Mouse (Mus musculus): ENCODE results near the gene Sart3.

The Sart3 gene

GRCm38 (mm10) chr5:113765641-113766526, 6.4 kb downstream of the Sart3 start:
- DNase-seq (ENCODE audit: low spot score), result no peak

DNA sequence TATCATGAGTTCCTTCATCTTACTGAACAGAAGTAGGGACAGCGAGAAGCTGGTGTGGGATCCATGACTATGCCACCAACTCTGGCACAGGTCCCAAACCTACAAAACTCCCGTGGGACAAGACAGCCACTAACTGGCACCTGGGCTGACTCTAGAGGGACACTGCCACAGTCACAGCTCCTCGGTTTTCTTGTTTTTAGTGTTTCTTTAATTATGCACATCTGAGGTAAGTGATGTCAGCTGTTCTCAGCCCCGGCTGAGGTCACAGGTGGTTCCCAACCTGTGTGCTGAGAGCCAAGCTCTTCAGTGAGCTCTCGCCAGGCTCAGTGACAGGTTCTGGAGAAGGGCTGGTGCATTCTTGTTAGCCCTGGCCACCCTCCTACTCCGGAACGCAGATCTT, 7.9 kb downstream of the Sart3 start:
- DNase-seq (ENCODE audit: low spot score), result no peak

DNA sequence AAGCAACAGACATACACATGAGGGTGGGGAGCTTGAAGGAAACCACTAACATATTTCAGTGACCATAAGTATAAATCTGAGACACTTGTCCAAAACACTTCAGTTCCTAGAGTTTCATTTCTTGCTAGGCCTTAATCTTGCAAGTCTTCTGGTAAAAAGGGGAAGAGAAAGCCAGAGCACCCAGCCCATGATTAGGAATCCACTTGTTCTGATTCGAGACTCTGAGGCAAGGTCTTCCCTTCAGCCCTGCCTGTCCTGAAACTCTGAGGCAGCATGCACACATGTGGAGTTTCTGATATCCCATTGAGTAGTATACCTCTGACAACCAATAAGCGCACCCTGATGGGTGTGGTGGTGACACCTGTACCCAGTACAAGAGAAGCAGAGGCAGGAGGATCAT, 10.7 kb downstream of the Sart3 start:
- no peak for DNase-seq (ENCODE audit: low spot score)

- no peak for DNase-seq (ENCODE audit: low spot score)
These were observed 16.8 kb downstream of the Sart3 start for GRCm38 (mm10) chr5:113755347-113756030.

- DNase-seq (ENCODE audit: low spot score), result no peak
These were observed 20.7 kb downstream of the Sart3 start for GRCm38 (mm10) chr5:113751521-113752157.

DNA sequence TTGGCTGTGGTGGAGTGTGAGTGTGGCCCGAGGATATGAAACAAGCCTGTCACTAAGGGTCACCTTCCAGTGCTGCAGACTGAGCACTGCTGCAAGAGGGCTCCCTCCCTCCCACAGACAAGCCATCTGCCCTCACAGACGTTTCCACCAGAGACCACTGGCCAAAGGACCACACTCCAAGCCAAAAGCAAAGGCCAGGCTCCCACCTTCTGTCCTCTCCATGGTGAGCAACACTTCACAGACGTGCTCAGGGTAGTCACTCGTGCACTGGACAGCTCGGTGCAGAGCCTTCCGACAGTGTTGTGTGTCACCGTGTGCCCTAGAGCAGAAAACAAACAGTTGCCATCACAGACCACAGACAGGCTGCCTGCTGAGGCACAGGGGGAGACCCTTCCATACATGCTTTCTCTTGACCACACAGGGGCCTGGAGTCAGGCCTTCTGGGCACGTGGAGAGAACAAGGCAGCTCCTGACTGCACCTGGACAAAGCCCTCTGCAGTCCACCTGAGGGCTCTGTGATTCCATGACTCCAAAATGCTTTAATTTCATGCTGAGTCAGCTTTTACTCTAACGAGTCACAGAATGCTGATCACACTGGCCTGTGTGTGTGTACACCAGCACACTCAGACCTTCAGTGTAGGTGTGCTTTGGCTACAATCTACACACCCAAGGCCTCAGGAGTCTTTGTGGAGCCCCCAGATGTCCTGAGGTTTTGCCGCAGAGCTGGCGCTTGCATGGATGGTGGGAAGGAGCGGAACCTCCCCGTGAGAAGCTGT, 23.6 kb downstream of the Sart3 start:
- no peak for DNase-seq (ENCODE audit: low spot score)

DNA sequence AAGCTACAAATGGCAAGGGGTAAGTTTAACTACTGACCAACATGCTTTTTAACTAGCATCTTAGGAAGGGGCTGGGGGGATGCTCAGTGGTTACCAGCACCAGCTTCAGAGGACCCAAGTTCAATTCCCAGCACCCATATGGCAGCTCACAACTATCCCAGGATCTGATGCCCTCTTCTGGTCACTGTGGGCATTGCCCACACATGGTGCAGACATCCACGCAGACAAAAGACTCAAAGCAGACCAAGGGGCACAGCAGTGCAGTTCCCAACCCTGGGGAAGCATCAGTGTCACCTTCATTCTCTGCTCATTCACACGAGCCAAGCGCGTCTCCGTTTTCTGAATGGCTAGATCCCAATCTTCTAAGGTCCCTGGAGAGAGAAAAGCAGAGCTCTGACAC, 24.7 kb downstream of the Sart3 start:
- DNase-seq (ENCODE audit: low spot score), result no peak

DNA sequence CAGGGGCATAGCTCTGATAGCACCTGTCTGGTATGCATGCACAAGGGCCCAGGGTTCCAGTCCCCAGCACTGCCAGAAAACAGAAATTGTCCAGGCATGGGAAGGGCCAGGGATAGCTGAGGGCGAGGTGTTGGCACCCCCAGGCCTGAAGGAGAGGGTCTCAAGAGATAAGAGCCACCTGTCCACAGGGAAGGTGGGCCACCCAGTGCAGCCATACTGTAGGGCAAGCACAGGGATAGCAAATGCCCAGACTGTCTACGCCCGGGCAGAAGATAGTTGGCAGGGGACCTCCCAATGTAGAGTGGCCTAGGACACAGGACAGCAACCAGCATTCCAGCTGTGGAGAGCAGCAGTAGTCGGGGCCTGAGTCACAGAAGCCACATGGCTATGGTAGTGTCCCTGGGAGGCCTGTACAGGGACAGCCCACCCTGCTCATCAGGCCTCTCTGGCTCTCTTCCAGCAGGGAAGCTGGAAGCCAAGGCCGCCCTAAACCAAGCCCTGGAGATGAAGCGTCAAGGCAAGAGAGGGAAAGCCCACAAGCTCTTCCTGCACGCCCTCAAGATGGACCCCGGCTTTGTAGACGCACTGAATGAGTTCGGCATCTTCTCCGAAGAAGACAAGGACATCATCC, 34.6 kb downstream of the Sart3 start:
- no peak for DNase-seq (ENCODE audit: low spot score)

GRCm38 (mm10) chr5:113736522-113737164, 35.7 kb downstream of the Sart3 start:
- DNase-seq (ENCODE audit: low spot score), result no peak

DNA sequence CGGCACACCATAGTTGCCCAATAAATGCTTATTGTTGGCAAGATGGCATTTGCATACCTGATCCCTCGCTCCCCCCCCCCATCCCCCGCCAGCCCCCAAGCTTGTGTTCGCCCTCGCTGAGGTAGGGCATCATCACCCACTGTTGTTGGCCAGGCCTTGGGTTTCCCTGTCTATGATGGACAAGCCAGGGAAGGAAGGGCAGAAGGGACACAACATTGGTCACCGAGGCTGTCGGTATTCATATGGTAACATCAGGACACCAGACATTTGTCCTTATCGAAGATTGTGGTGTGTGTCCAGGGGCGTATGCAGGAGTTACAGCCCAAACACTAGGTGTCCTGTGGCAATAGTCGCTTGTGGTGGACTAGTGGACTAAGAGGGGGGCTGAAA, 36.2 kb downstream of the Sart3 start:
- DNase-seq (ENCODE audit: low spot score), result no peak

GRCm38 (mm10) chr5:113735345-113736112, 36.8 kb downstream of the Sart3 start, which contains the start of gene Ficd:
Gene Ficd, plus strand, starts transcription at chr5:113735803.
- peak; percentile 100 for DNase-seq (ENCODE audit: low spot score)

GRCm38 (mm10) chr5:113735023-113735344, 37.3 kb downstream of the Sart3 start:
- DNase-seq (ENCODE audit: low spot score), result no peak

DNA sequence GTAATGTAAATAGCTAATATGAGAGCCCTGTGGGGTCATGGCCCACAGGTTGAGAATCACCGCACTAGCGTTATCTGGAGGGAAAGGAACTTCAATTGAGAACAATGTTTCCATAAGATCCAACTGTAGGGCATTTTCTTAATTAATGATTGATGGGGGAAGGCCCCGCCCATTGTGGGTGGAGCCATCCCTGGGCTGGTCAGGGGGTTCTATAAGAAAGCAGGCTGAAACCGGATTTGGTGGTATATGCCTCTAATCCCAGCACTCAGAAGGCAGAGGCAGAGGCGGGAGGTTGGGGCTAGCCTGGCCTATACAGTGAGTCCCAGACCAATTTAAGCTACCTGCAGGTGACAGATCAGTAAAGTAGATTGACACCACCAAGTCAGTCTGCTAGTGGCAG, 37.9 kb downstream of the Sart3 start:
- DNase-seq (ENCODE audit: low spot score), result no peak

GRCm38 (mm10) chr5:113732182-113732581, 40.1 kb downstream of the Sart3 start:
- peak; percentile 75 for DNase-seq (ENCODE audit: low spot score)

- no peak for DNase-seq (ENCODE audit: low spot score)
These were observed 41.1 kb downstream of the Sart3 start for GRCm38 (mm10) chr5:113731174-113731573.

DNA sequence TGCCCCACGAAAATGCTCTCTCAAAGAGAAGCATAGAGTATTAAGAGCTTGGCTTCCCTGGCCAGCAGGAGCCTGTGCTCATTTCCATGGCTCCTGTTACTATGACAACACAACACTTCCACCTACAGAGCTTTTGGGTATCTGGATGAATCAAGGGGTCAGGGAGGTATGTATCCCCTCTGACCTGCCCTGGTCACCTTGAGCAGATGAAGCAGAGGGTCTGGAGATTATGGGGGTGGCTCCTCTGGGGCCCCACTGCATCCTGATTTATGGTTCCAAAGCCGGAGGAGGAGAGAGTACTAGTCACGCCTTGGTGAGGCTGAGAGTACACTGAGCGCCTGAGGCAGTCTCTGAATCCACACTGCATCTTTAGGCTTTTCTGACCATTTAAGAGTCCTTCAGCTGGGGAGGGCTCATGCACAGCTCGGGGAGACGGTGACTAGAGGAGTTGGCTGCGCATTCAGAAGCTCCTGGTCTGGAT, 41.6 kb downstream of the Sart3 start:
- DNase-seq (ENCODE audit: low spot score), result peak; percentile 30

GRCm38 (mm10) chr5:113728691-113729090, 43.6 kb downstream of the Sart3 start:
- no peak for DNase-seq (ENCODE audit: low spot score)

- DNase-seq (ENCODE audit: low spot score), result no peak
These were observed 44.3 kb downstream of the Sart3 start for GRCm38 (mm10) chr5:113728011-113728410.

DNA sequence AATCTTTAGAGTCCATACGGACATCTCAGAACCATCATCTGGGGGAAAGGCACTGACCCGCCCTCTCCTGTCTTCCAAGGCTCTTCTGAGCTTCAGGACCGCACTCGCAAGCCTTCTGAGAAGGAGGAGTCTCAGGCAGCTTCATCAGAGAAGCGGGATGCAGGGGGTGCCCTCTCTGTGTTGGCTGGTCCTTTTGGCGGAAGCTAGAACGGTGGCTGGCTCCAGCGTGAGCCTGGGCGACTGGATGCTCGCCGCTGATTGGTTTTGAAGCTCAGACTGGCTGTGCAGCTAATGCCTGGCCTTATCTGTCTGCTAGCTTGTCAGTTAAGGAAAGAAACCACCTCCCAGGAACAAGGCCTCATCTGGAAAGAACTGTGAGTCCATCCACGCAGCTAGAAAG, 45.1 kb downstream of the Sart3 start:
- no peak for DNase-seq (ENCODE audit: low spot score)

- DNase-seq (ENCODE audit: low spot score), result no peak
These were observed 45.7 kb downstream of the Sart3 start for GRCm38 (mm10) chr5:113726618-113727017.

Data from embryo, embryonic 10 days (tissue).